Mouse (Mus musculus) NIH3T3 (cell line): ENCODE measurements at regions not wholly inside any gene's neighbourhood (a gene's known extent, or its start where the extent isn't known, plus 50 kb on each side); places are given as distances from the start of the nearest gene placed in this dataset.

Source experiments
- DNase-seq: peaks from one replicate; pipeline ENCODE4 v3.0.0-alpha.2; 2012; ENCODE audit warnings: low read depth

GRCm38 (mm10) chr12:99643016-99643415, 79.6 kb upstream of the Foxn3 start:
- no peak for DNase-seq

- peak; percentile 18 for DNase-seq
Measured at GRCm38 (mm10) chr12:99642131-99642895, 78.9 kb upstream of the Foxn3 start.

GRCm38 (mm10) chr12:99641278-99641677, 77.9 kb upstream of the Foxn3 start:
- DNase-seq, result no peak

- DNase-seq, result no peak
Measured at GRCm38 (mm10) chr12:99640214-99641151, 77.1 kb upstream of the Foxn3 start.

- DNase-seq, result no peak
Measured at GRCm38 (mm10) chr12:99639847-99640213, 76.4 kb upstream of the Foxn3 start.

- no peak for DNase-seq
Measured at GRCm38 (mm10) chr12:99639118-99639517, 75.7 kb upstream of the Foxn3 start.

GRCm38 (mm10) chr12:99637986-99638385, 74.6 kb upstream of the Foxn3 start:
- DNase-seq, result no peak

- DNase-seq, result no peak
Measured at GRCm38 (mm10) chr12:99636234-99636633, 72.9 kb upstream of the Foxn3 start.

- DNase-seq, result no peak
Measured at GRCm38 (mm10) chr12:99635361-99635760, 72.0 kb upstream of the Foxn3 start.

GRCm38 (mm10) chr12:99634726-99635125, 71.3 kb upstream of the Foxn3 start:
- no peak for DNase-seq

- no peak for DNase-seq
Measured at GRCm38 (mm10) chr12:99633678-99634077, 70.3 kb upstream of the Foxn3 start.

GRCm38 (mm10) chr12:99632988-99633387, 69.6 kb upstream of the Foxn3 start:
- DNase-seq, result no peak

- DNase-seq, result no peak
Measured at GRCm38 (mm10) chr12:99629606-99630005, 66.2 kb upstream of the Foxn3 start.

GRCm38 (mm10) chr12:99628421-99628820, 65.0 kb upstream of the Foxn3 start:
- DNase-seq, result no peak

- peak; percentile 81 for DNase-seq
Measured at GRCm38 (mm10) chr12:99627898-99628231, 64.5 kb upstream of the Foxn3 start.

- no peak for DNase-seq
Measured at GRCm38 (mm10) chr12:99627201-99627897, 64.0 kb upstream of the Foxn3 start.

- DNase-seq, result no peak
Measured at GRCm38 (mm10) chr12:99626147-99626546, 62.8 kb upstream of the Foxn3 start.

- no peak for DNase-seq
Measured at GRCm38 (mm10) chr12:99625094-99625493, 61.7 kb upstream of the Foxn3 start.

- DNase-seq, result no peak
Measured at GRCm38 (mm10) chr12:99622238-99622637, 58.9 kb upstream of the Foxn3 start.

GRCm38 (mm10) chr12:99617241-99617804, 53.9 kb upstream of the Foxn3 start:
- DNase-seq, result no peak

GRCm38 (mm10) chr12:99614420-99614819, 51.0 kb upstream of the Foxn3 start:
- no peak for DNase-seq
